Mouse (Mus musculus) liver, embryonic 13.5 days (tissue): ENCODE results near the gene Rab8b. TPM values are rescaled to one million over a fixed set of nuclear protein-coding genes. Genes with fewer than 3 reads are reported as not detected.

ENCODE experiments used
- polyA plus RNA-seq: library from polyadenylated mRNA; unstranded; fragments of >200 nt; fragmentation: Nextera tagmentation; extraction: Ambion mirVana; gene quantifications from 2 replicates; pipeline ENCODE4 v1.2.1, GENCODE M21; 2015

The Rab8b gene
- polyA plus RNA-seq, 1 experiment from 2014 or later = 30.9 TPM

Other genes with a start within 250 kb of the Rab8b start
- gene Car12, start 206.0 kb downstream of the Rab8b start, polyA plus RNA-seq = 0.17 and 0.53 TPM in 2 replicates
- gene Aph1b, start 124.2 kb downstream of the Rab8b start, polyA plus RNA-seq = 1.8 TPM in 2 replicates
- gene Gm10647, start 122.6 kb downstream of the Rab8b start, polyA plus RNA-seq = 0.13 and 0.17 TPM in 2 replicates
- gene Aph1c, start 85.0 kb downstream of the Rab8b start, polyA plus RNA-seq = 1.1 and 1.2 TPM in 2 replicates
- 702 and 803 TPM in 2 replicates for gene Rps27l, start 26.4 kb upstream of the Rab8b start, polyA plus RNA-seq
- 6.4 and 6.7 TPM in 2 replicates for gene Lactb, start 55.8 kb upstream of the Rab8b start, polyA plus RNA-seq
- gene Tpm1, start 129.7 kb upstream of the Rab8b start, polyA plus RNA-seq = 168 and 198 TPM in 2 replicates